Mouse (Mus musculus) spleen, adult 2 months (tissue): ENCODE data around the gene Phyh. TPM values are rescaled to one million over a fixed set of nuclear protein-coding genes. Genes with fewer than 3 reads are reported as not detected.

Experiments
- DNase-seq, 2 experiments: peaks; one replicate each; pipeline versions ENCODE4 v3.0.0 to v3.0.0-alpha.2; 2012 to 2021; ENCODE audit warnings: low spot score in 2 of 2, low read depth in 1 of 2
- H3K27ac ChIP-seq: fragments of 200-500 bp; 2 replicates; pipeline ENCODE4 v1.5.1; 2012; ENCODE audit warnings: low read length, inconsistent platforms; ENCODE audit not compliant: insufficient read depth
- H3K27me3 ChIP-seq: fragments of 200-500 bp; 2 replicates; pipeline ENCODE4 v1.6.1; 2012; ENCODE audit warnings: mild to moderate bottlenecking, moderate library complexity, low read length, inconsistent platforms; ENCODE audit not compliant: control insufficient read depth, insufficient read depth
- H3K36me3 ChIP-seq: fragments of 200-500 bp; 2 replicates; pipeline ENCODE4 v1.6.1; 2012; ENCODE audit warnings: mild to moderate bottlenecking, low read length, inconsistent platforms; ENCODE audit not compliant: control insufficient read depth, insufficient read depth
- H3K4me1 ChIP-seq: fragments of 200-500 bp; 2 replicates; pipeline ENCODE4 v1.6.1; 2011; ENCODE audit warnings: inconsistent platforms; ENCODE audit not compliant: control insufficient read depth, insufficient read depth, insufficient read length
- H3K4me3 ChIP-seq: fragments of 200-500 bp; 2 replicates; pipeline ENCODE4 v1.5.1; 2011; ENCODE audit warnings: mild to moderate bottlenecking, inconsistent platforms; ENCODE audit not compliant: insufficient read depth, insufficient read length; ENCODE audit errors: extremely low read depth
- CTCF ChIP-seq: fragments of 200-500 bp; IDR thresholded peaks from 2 replicates; pipeline ENCODE4 v1.5.1; 2011; ENCODE audit warnings: mild to moderate bottlenecking, inconsistent platforms; ENCODE audit not compliant: insufficient read depth, insufficient read length, insufficient replicate concordance; ENCODE audit errors: extremely low read depth
- POLR2A ChIP-seq: fragments of 200-500 bp; IDR thresholded peaks from 2 replicates; pipeline ENCODE4 v1.6.1; 2011; ENCODE audit warnings: low read depth, low read length, inconsistent platforms
- WGBS: fragments of 180-500 bp; shearing (Covaris S2); methylation state at CpG from one replicate; pipeline ENCODE4 v1.1.7; 2018; 5-methylcytosine and 5-hydroxymethylcytosine counted together
- polyA plus RNA-seq: library from polyadenylated mRNA; depleted of rRNA; stranded (reverse); fragments of >200 nt; gene quantifications from 2 replicates; pipeline ENCODE4 v1.2.3, GENCODE M21; 2012

The Phyh gene
- polyA plus RNA-seq, 1 experiment, result 15.3 TPM

GRCm38 (mm10) chr2:4881350-4882248 lies 37.2 kb upstream of the Phyh start, which contains the start of gene Sephs1:
Sephs1 (plus strand) TSS chr2:4881564.
- H3K4me3 ChIP-seq, result peak within 1 kb of the TSS; percentile 85
- H3K4me1 ChIP-seq, result no peaks in the 10 kb centered on the region
- H3K36me3 ChIP-seq, result no peaks in the 10 kb centered on the region; the same call in 1 of the 2 replicates
- H3K27me3 ChIP-seq, result no peaks in the 10 kb centered on the region
- under 1% methylated on average over 96 of the region's 115 CpGs for WGBS
- peak within 1 kb of the TSS; percentile 93 for H3K27ac ChIP-seq
- TF ChIP-seq POLR2A (no peak), CTCF (no peak)
- DNase-seq, result peak; percentile 50 to 79

GRCm38 (mm10) chr2:4882249-4882791 lies 36.5 kb upstream of the Phyh start:
- peak overlapping the region; percentile 85 for H3K4me3 ChIP-seq
- H3K36me3 ChIP-seq, result peaks cover under 1% of the 10 kb centered on the region; the same call in 1 of the 2 replicates
- H3K27ac ChIP-seq, result peak overlapping the region; percentile 93
- no peaks in the 10 kb centered on the region for H3K4me1 ChIP-seq
- TF ChIP-seq CTCF (no peak), POLR2A (no peak)
- DNase-seq, result peak; percentile 9 to 44
- no peaks in the 10 kb centered on the region for H3K27me3 ChIP-seq
- under 1% methylated on average over 61 of the region's 63 CpGs for WGBS

- Histone ChIP-seq H3K27ac (no peak overlapping the region), H3K4me3 (peak overlapping the region; percentile 85), H3K36me3 (peaks cover 2% of the 10 kb centered on the region; the same call in 1 of the 2 replicates), H3K4me1 (no peaks in the 10 kb centered on the region), H3K27me3 (no peaks in the 10 kb centered on the region)
- peak in 1 of 2 experiments; percentile 12 for DNase-seq
- no peak for TF ChIP-seq CTCF
- under 1% methylated on average over 18 of the region's 18 CpGs for WGBS
Observed at GRCm38 (mm10) chr2:4883009-4883704, 35.7 kb upstream of the Phyh start.

DNA sequence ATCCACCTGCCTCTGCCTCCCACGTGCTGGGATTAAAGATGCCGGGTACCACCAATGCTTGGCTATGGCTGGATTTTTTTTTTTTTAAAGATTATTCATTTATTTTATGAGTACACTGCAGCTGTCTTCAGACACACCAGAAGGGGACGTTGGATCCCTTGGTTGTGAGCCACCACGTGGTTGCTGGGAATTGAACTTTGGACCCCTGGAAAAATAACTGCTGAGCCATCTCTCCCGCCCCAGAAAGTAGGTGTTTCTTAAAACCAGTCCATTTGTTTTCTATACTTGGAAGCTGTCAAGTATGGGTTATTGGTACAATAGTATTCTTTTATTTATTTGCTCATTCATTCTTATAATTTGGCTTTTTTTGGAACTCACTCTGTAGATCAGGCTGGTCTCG lies 31.9 kb upstream of the Phyh start:
- H3K27me3 ChIP-seq, result no peaks in the 10 kb centered on the region
- 94% methylated on average over 6 of the region's 6 CpGs for WGBS
- no peak overlapping the region for H3K4me3 ChIP-seq
- no peaks in the 10 kb centered on the region for H3K4me1 ChIP-seq
- H3K36me3 ChIP-seq, result peaks cover 5% of the 10 kb centered on the region; the same call in 1 of the 2 replicates
- H3K27ac ChIP-seq, result no peak overlapping the region
- no peak for DNase-seq
- TF ChIP-seq POLR2A (no peak), CTCF (no peak)

GRCm38 (mm10) chr2:4895598-4895997 lies 23.2 kb upstream of the Phyh start:
- TF ChIP-seq CTCF, result no peak
- TF ChIP-seq POLR2A, result no peak
- Histone ChIP-seq H3K36me3 (peaks cover 12% of the 10 kb centered on the region), H3K27me3 (no peaks in the 10 kb centered on the region), H3K27ac (no peak overlapping the region), H3K4me3 (no peak overlapping the region), H3K4me1 (no peaks in the 10 kb centered on the region)
- WGBS, result 96% methylated on average over 2 of the region's 2 CpGs
- no peak for DNase-seq

DNA sequence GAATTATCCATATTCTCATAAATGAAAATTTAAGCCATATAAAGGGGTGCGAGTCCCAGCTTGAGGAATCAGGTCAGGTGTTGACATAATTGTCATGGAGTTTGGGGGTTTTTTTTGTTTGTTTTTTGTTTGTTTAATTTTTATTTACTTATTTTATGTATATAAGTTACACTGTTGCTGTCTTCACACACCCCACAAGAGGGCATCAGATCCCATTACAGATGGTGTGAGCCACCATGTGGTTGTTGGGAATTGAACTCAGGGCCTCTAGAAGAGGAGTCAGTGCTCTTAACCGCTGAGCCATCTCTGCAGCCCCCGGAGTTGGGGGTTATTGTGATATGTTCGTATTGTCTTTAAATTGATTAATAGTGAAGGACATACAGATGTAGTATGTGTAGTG lies 21.8 kb upstream of the Phyh start:
- Histone ChIP-seq H3K27ac (no peak overlapping the region), H3K27me3 (no peaks in the 10 kb centered on the region), H3K4me1 (no peaks in the 10 kb centered on the region), H3K4me3 (no peak overlapping the region), H3K36me3 (peaks cover 17% of the 10 kb centered on the region)
- TF ChIP-seq POLR2A, result no peak
- TF ChIP-seq CTCF, result no peak
- no peak for DNase-seq
- WGBS, result 94% methylated on average over 4 of the region's 4 CpGs
